Mouse (Mus musculus) MEL (cell line): ENCODE measurements around the gene Trpm3. TPM values are rescaled to one million over a fixed set of nuclear protein-coding genes. Genes with fewer than 3 reads are reported as not detected.

Source experiments
- DNase-seq: peaks from one replicate; pipeline ENCODE4 v3.0.0; 2011; ENCODE audit warnings: low read depth, low spot score
- H3K27ac ChIP-seq: 2 replicates; pipeline ENCODE4 v1.5.1; 2012; ENCODE audit warnings: low read depth, mild to moderate bottlenecking, control low read depth, low read length, moderate library complexity; ENCODE audit not compliant: control insufficient read depth
- H3K27me3 ChIP-seq, 2 experiments: fragments of 150-350 bp in 1 of 2; sonication (generic) in 1 of 2; 2 replicates each; pipeline ENCODE4 v1.6.1; 2012; ENCODE audit warnings: low read length in 2 of 2, mild to moderate bottlenecking in 2 of 2, improper control_type of control experiment in 1 of 2, moderate library complexity in 1 of 2; ENCODE audit not compliant: insufficient read depth in 2 of 2, control insufficient read depth in 1 of 2
- H3K36me3 ChIP-seq, 2 experiments: 2 replicates each; pipeline ENCODE4 v1.6.1; 2012 to 2014; ENCODE audit warnings: low read length in 2 of 2, improper control_type of control experiment in 1 of 2, inconsistent platforms in 1 of 2, mild to moderate bottlenecking in 1 of 2; ENCODE audit not compliant: insufficient read depth in 2 of 2, control insufficient read depth in 1 of 2
- H3K4me1 ChIP-seq, 2 experiments: fragments of 150-350 bp in 1 of 2; sonication (generic) in 1 of 2; 2 replicates each; pipeline ENCODE4 v1.6.1; 2012; ENCODE audit warnings: low read length in 2 of 2, improper control_type of control experiment in 1 of 2, mild to moderate bottlenecking in 1 of 2; ENCODE audit not compliant: insufficient read depth in 2 of 2, control insufficient read depth in 1 of 2
- H3K4me3 ChIP-seq, 2 experiments: fragments of 150-350 bp in 1 of 2; sonication (generic) in 1 of 2; 2 replicates each; pipeline ENCODE4 v1.5.1; 2012; ENCODE audit warnings: low read depth in 2 of 2, low read length in 2 of 2, mild to moderate bottlenecking in 2 of 2, moderate library complexity in 2 of 2, control low read depth in 1 of 2, improper control_type of control experiment in 1 of 2; ENCODE audit not compliant: control insufficient read depth in 1 of 2, insufficient read depth in 1 of 2
- H3K79me2 ChIP-seq: 2 replicates; pipeline ENCODE4 v1.6.1; 2012; ENCODE audit warnings: mild to moderate bottlenecking, low read length, moderate library complexity; ENCODE audit not compliant: control insufficient read depth, poor library complexity, insufficient read depth
- H3K9ac ChIP-seq: 2 replicates; pipeline ENCODE4 v1.6.1; 2012; ENCODE audit warnings: low read depth, mild to moderate bottlenecking, control low read depth, low read length, moderate library complexity; ENCODE audit not compliant: control insufficient read depth, poor library complexity, severe bottlenecking
- H3K9me3 ChIP-seq: fragments of 150-350 bp; sonication (generic); replicated peaks from 2 replicates; pipeline ENCODE4 v1.6.1; 2012; ENCODE audit warnings: mild to moderate bottlenecking, low read length, improper control_type of control experiment, moderate library complexity; ENCODE audit not compliant: insufficient read depth
- CHD1 ChIP-seq: IDR thresholded peaks from 2 replicates; pipeline ENCODE4 v1.6.1; 2012; ENCODE audit warnings: low read depth, mild to moderate bottlenecking, inconsistent platforms, low read length, improper control_type of control experiment
- CHD2 ChIP-seq: IDR thresholded peaks from 2 replicates; pipeline ENCODE4 v1.6.1; 2011; ENCODE audit warnings: low read length, improper control_type of control experiment
- EP300 ChIP-seq, 2 experiments: IDR thresholded peaks; 2 replicates each; pipeline ENCODE4 v1.6.1; 2011; ENCODE audit warnings: improper control_type of control experiment in 2 of 2, low read length in 2 of 2, low read depth in 1 of 2, mild to moderate bottlenecking in 1 of 2
- GABPA ChIP-seq: IDR thresholded peaks from 2 replicates; pipeline ENCODE4 v1.6.1; 2012; ENCODE audit warnings: low read depth, mild to moderate bottlenecking, inconsistent platforms, low read length, improper control_type of control experiment, moderate library complexity
- GATA1 ChIP-seq: IDR thresholded peaks from 2 replicates; pipeline ENCODE4 v1.6.1; 2011; ENCODE audit warnings: low read depth, low read length, improper control_type of control experiment
- HCFC1 ChIP-seq: IDR thresholded peaks from 2 replicates; pipeline ENCODE4 v1.6.1; 2012; ENCODE audit warnings: low read depth, mild to moderate bottlenecking, inconsistent platforms, low read length, improper control_type of control experiment, moderate library complexity
- JUND ChIP-seq: IDR thresholded peaks from 2 replicates; pipeline ENCODE4 v1.6.1; 2011; ENCODE audit warnings: low read depth, mild to moderate bottlenecking, improper control_type of control experiment, low read length
- MAX ChIP-seq: IDR thresholded peaks from 2 replicates; pipeline ENCODE4 v1.6.1; 2011; ENCODE audit warnings: low read length, improper control_type of control experiment
- MEF2A ChIP-seq: IDR thresholded peaks from 2 replicates; pipeline ENCODE4 v1.6.1; 2014; ENCODE audit warnings: low read depth, mild to moderate bottlenecking, inconsistent platforms, low read length, improper control_type of control experiment; ENCODE audit not compliant: poor library complexity, insufficient replicate concordance, severe bottlenecking; ENCODE audit errors: extremely low read depth
- MYC ChIP-seq: IDR thresholded peaks from 2 replicates; pipeline ENCODE4 v1.6.1; 2011; ENCODE audit warnings: low read depth, mild to moderate bottlenecking, low read length, improper control_type of control experiment, moderate library complexity
- NRF1 ChIP-seq: IDR thresholded peaks from 2 replicates; pipeline ENCODE4 v1.6.1; 2014; ENCODE audit warnings: low read depth, mild to moderate bottlenecking, inconsistent platforms, low read length, improper control_type of control experiment, moderate library complexity; ENCODE audit not compliant: poor library complexity, insufficient read depth, severe bottlenecking
- POLR2AphosphoS2 ChIP-seq: IDR thresholded peaks from 2 replicates; pipeline ENCODE4 v1.6.1; 2011; ENCODE audit warnings: low read length, improper control_type of control experiment
- POLR2AphosphoS5 ChIP-seq: IDR thresholded peaks from 2 replicates; pipeline ENCODE4 v1.6.1; 2012; ENCODE audit warnings: low read depth, borderline replicate concordance, mild to moderate bottlenecking, inconsistent platforms, low read length, moderate library complexity, mixed read lengths
- USF2 ChIP-seq, 2 experiments: IDR thresholded peaks; 2 replicates each; pipeline ENCODE4 v1.6.1; 2011 to 2012; ENCODE audit warnings: improper control_type of control experiment in 2 of 2, low read length in 2 of 2, borderline replicate concordance in 1 of 2, inconsistent platforms in 1 of 2, low read depth in 1 of 2, mild to moderate bottlenecking in 1 of 2; ENCODE audit not compliant: insufficient read depth in 1 of 2
- ZC3H11A ChIP-seq: IDR thresholded peaks from 2 replicates; pipeline ENCODE4 v1.6.1; 2012; ENCODE audit warnings: low read depth, mild to moderate bottlenecking, inconsistent platforms, low read length, improper control_type of control experiment
- ZMIZ1 ChIP-seq: IDR thresholded peaks from 2 replicates; pipeline ENCODE4 v1.6.1; 2012; ENCODE audit warnings: low read depth, mild to moderate bottlenecking, inconsistent platforms, low read length, improper control_type of control experiment, moderate library complexity
- polyA plus RNA-seq, 2 experiments: library from polyadenylated mRNA; stranded (reverse) in 1 of 2; unstranded in 1 of 2; fragments of >175 nt in 1 of 2; fragments of >200 nt in 1 of 2; gene quantifications; 2 replicates each; pipeline versions ENCODE4 v1.2.1 to v1.2.4; 2012; ENCODE audit warnings: low replicate concordance in 2 of 2, low read depth in 1 of 2; ENCODE audit not compliant: insufficient read length in 2 of 2, insufficient read depth in 1 of 2, missing spikeins in 1 of 2
- total RNA-seq: library from RNA; depleted of rRNA; stranded (reverse); fragments of 300-350 nt; gene quantifications from 2 replicates; pipeline ENCODE4 v1.2.3, GENCODE M21; 2012

The Trpm3 gene
- total and polyA plus RNA-seq, 3 experiments = not detected

DNA sequence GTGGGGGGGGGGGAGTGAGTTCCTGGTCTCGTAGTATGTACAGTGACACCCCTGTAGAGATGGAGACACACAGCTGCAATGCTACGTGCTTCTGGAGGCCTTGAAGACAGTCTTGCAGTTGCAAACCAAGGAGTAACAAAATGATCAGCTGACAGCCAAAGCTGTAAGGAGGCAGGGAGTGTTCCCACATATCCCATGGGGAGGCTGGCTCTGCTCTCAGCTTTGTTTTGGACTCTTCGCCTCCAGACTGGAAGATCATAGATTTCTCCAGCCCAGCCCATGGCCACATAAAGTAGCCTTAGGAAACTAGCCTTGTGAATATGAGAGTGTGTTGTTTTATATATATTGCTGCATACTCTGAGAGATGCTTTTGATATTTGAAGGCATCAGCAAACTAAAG lies 248.0 kb downstream of the Trpm3 start:
- Histone ChIP-seq H3K9me3 (no peaks in the 10 kb centered on the region), H3K27ac (no peak overlapping the region), H3K4me1 (no peaks in the 10 kb centered on the region), H3K79me2 (no peaks in the 10 kb centered on the region), H3K36me3 (no peaks in the 10 kb centered on the region), H3K9ac (no peak overlapping the region), H3K27me3 (no peaks in the 10 kb centered on the region), H3K4me3 (no peak overlapping the region)
- no peak for TF ChIP-seq JUND
- no peak for TF ChIP-seq CHD1
- no peak for TF ChIP-seq EP300 (IDR thresholded peaks at IDR 0.05; ENCODE audit: low read depth in 1 of 2, low read length in 2 of 2)
- TF ChIP-seq POLR2AphosphoS5 = no peak
- no peak for TF ChIP-seq ZMIZ1
- no peak for TF ChIP-seq MEF2A
- TF ChIP-seq NRF1 = no peak
- TF ChIP-seq ZC3H11A = no peak
- no peak for TF ChIP-seq MYC
- TF ChIP-seq POLR2AphosphoS2 = no peak
- no peak for TF ChIP-seq GABPA
- no peak for TF ChIP-seq GATA1
- DNase-seq = no peak

DNA sequence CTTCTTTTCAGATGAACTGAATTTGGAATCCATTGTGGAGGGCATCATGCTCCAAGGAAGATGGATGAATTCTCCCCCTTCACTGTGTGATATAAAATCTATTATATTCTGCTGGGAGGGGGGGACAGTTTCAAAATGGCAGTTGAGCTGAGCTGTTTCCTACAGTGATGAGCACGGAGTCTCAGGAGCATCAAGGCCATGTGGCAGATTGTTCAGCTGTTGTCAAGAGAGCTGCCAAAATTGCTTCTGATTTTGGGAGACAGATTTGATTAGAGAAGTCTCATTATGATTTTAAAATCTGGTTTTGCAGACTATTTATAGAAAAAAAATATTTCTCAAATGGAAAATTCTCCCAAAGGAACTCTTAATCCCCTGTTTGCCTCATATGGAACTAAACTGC lies 255.9 kb downstream of the Trpm3 start:
- Histone ChIP-seq H3K27ac (no peak overlapping the region), H3K9me3 (no peaks in the 10 kb centered on the region), H3K4me3 (no peak overlapping the region), H3K27me3 (no peaks in the 10 kb centered on the region), H3K36me3 (no peaks in the 10 kb centered on the region)
- no peak for DNase-seq
- TF ChIP-seq MAX (no peak), HCFC1 (no peak), NRF1 (no peak), CHD2 (no peak), USF2 (IDR thresholded peaks at IDR 0.05; ENCODE audit: borderline replicate concordance in 1 of 2, insufficient read depth in 1 of 2, low read depth in 1 of 2, low read length in 2 of 2) (no peak), POLR2AphosphoS5 (no peak)
- TF ChIP-seq, all 39 proteins: peak for 0
- no peak overlapping the region for H3K9ac ChIP-seq
- no peaks in the 10 kb centered on the region for H3K4me1 ChIP-seq
- H3K79me2 ChIP-seq = no peaks in the 10 kb centered on the region
